Mouse (Mus musculus): ENCODE results near the gene Gm9837.
"Not testable (repeated sequence)": the region's sequence is repeated elsewhere in the genome, so short reads cannot be mapped to it uniquely, and the experiment has no call there.

Gene Gm9837

GRCm38 (mm10) chr11:53456474-53457371 is 13.6 kb downstream of the Gm9837 start, which contains the start of the genes Gm10447 and Shroom1:
Gm10447 (minus strand) TSS chr11:53457110.
Shroom1 (plus strand) TSS chr11:53457205.
- no peak for DNase-seq (ENCODE audit: low spot score in 2 of 2)

GRCm38 (mm10) chr11:53453031-53453430 is 17.2 kb downstream of the Gm9837 start:
- no peak for DNase-seq (ENCODE audit: low spot score in 2 of 2)

GRCm38 (mm10) chr11:53452396-53452795 is 17.9 kb downstream of the Gm9837 start:
- no peak for DNase-seq (ENCODE audit: low spot score in 2 of 2)

- DNase-seq (ENCODE audit: low spot score in 2 of 2) = no peak
Observed at GRCm38 (mm10) chr11:53451361-53451760, 18.9 kb downstream of the Gm9837 start.

- DNase-seq (ENCODE audit: low spot score in 2 of 2) = no peak
Observed at GRCm38 (mm10) chr11:53450070-53450705, 20.1 kb downstream of the Gm9837 start.

- no peak for DNase-seq (ENCODE audit: low spot score in 2 of 2)
Observed at GRCm38 (mm10) chr11:53448529-53448928, 21.8 kb downstream of the Gm9837 start.

GRCm38 (mm10) chr11:53447996-53448395 is 22.3 kb downstream of the Gm9837 start:
- DNase-seq (ENCODE audit: low spot score in 2 of 2) = no peak

GRCm38 (mm10) chr11:53446183-53446582 is 24.1 kb downstream of the Gm9837 start:
- no peak for DNase-seq (ENCODE audit: low spot score in 2 of 2)

- DNase-seq (ENCODE audit: low spot score in 2 of 2) = no peak
Observed at GRCm38 (mm10) chr11:53445562-53445961, 24.7 kb downstream of the Gm9837 start.

GRCm38 (mm10) chr11:53443861-53444260 is 26.4 kb downstream of the Gm9837 start:
- DNase-seq (ENCODE audit: low spot score in 2 of 2) = peak in 1 of 2 experiments; percentile 31

- no peak for DNase-seq (ENCODE audit: low spot score in 2 of 2)
Observed at GRCm38 (mm10) chr11:53441921-53442320, 28.4 kb downstream of the Gm9837 start.

- DNase-seq (ENCODE audit: low spot score in 2 of 2) = no peak
Observed at GRCm38 (mm10) chr11:53436338-53436737, 33.9 kb downstream of the Gm9837 start.

- no peak for DNase-seq (ENCODE audit: low spot score in 2 of 2)
Observed at GRCm38 (mm10) chr11:53435504-53435903, 34.8 kb downstream of the Gm9837 start.

- no peak for DNase-seq (ENCODE audit: low spot score in 2 of 2)
Observed at GRCm38 (mm10) chr11:53433057-53433456, 37.2 kb downstream of the Gm9837 start.

- DNase-seq (ENCODE audit: low spot score in 2 of 2) = peak in 1 of 2 experiments; percentile 66
Observed at GRCm38 (mm10) chr11:53431347-53432056, 38.8 kb downstream of the Gm9837 start.

- DNase-seq (ENCODE audit: low spot score in 2 of 2) = peak; percentile 98 to 99
Observed at GRCm38 (mm10) chr11:53430670-53431346, 39.5 kb downstream of the Gm9837 start, which contains the start of the genes Uqcrq and Gdf9. Uqcrq (minus strand) TSS chr11:53430831. Gdf9 (plus strand) TSS chr11:53431023.

GRCm38 (mm10) chr11:53430300-53430669 is 40.0 kb downstream of the Gm9837 start:
- no peak for DNase-seq (ENCODE audit: low spot score in 2 of 2)

- DNase-seq (ENCODE audit: low spot score in 2 of 2) = no peak
Observed at GRCm38 (mm10) chr11:53429182-53429581, 41.1 kb downstream of the Gm9837 start.

GRCm38 (mm10) chr11:53428716-53429057 is 41.6 kb downstream of the Gm9837 start:
- DNase-seq (ENCODE audit: low spot score in 2 of 2) = no peak

- DNase-seq (ENCODE audit: low spot score in 2 of 2) = no peak
Observed at GRCm38 (mm10) chr11:53427993-53428715, 42.1 kb downstream of the Gm9837 start.

- not testable (repeated sequence) for DNase-seq (ENCODE audit: low spot score in 2 of 2)
Observed at GRCm38 (mm10) chr11:53426914-53427313, 43.4 kb downstream of the Gm9837 start.

Measured in spleen, postnatal 4 days (tissue).